Mouse (Mus musculus): ENCODE data around the gene Frmpd4. TPM values are rescaled to one million over a fixed set of nuclear protein-coding genes. Genes with fewer than 3 reads are reported as not detected.

Frmpd4 gene
- total and polyA plus RNA-seq, 3 experiments: not detected

- dilution Hi-C loops (cut with MboI; ENCODE audit: extremely low pct_ligation_motif_present, extremely low pct_unique_long_range_greater_than_20kb, low sequenced_read_pairs): no loop called here
- no peaks in the 10 kb centered on the region for H3K9me3 ChIP-seq (replicated peaks; ENCODE audit: low read length)
- H3K36me3 ChIP-seq (replicated peaks in 1 of 2; ENCODE audit: control insufficient read depth in 1 of 2, insufficient read depth in 1 of 2, low read length in 1 of 2): no peaks in the 10 kb centered on the region
These were observed 559.2 kb downstream of the Frmpd4 start for GRCm38 (mm10) chrX:168017792-168018191.

DNA sequence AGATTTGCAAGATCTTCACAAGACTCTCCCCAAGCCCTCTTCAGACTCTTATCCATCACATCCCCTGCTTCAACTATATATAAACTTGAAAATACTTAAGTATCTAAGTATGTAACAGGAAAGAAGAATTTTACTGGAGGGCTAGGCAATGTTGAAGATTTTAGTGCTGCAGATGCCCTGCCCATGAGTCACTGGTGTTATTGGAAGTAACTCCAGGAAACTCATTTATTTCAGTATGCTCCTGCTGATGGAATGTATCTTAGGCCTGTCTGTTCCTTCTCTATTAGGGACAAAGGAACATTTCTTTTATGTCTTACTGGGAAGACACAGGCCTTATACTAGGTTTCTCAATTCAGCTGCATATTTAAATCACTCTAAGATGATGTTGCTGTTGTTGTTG, 592.2 kb downstream of the Frmpd4 start:
- H3K4me1 ChIP-seq (ENCODE audit: control insufficient read depth in 1 of 2, insufficient read depth in 2 of 2): no peaks in the 10 kb centered on the region
- H3K9ac ChIP-seq (ENCODE audit: insufficient read depth, low read depth): no peak overlapping the region
- H3K27ac ChIP-seq (ENCODE audit: insufficient read depth, low read depth): no peak overlapping the region
- no peak overlapping the region for H3K4me2 ChIP-seq (ENCODE audit: insufficient read depth, low read depth, poor library complexity, severe bottlenecking)
- no peaks in the 10 kb centered on the region for H3K36me3 ChIP-seq (replicated peaks in 1 of 2; ENCODE audit: control insufficient read depth in 1 of 2, insufficient read depth in 1 of 2, low read length in 1 of 2)
- in situ Hi-C loops (cut with MboI; ENCODE audit: low pct_ligation_motif_present, low pct_unique_long_range_greater_than_20kb, low sequenced_read_pairs) (no loop called here), dilution Hi-C loops (cut with MboI; ENCODE audit: extremely low pct_ligation_motif_present, extremely low pct_unique_long_range_greater_than_20kb, low sequenced_read_pairs) (no loop called here)
- H3K9me3 ChIP-seq (replicated peaks; ENCODE audit: low read length): no peaks in the 10 kb centered on the region
- DNase-seq (ENCODE audit: extremely low read depth): no peak
- TF ChIP-seq PAX5 (IDR thresholded peaks at IDR 0.05; ENCODE audit: low read length): no peak
- TF ChIP-seq MYC (IDR thresholded peaks at IDR 0.05; ENCODE audit: low read depth, low read length): no peak
- no peak for TF ChIP-seq MAFK (IDR thresholded peaks at IDR 0.05; ENCODE audit: insufficient replicate concordance, low read length)
- no peak for TF ChIP-seq NRF1 (IDR thresholded peaks at IDR 0.05; ENCODE audit: low read depth, low read length)
- TF ChIP-seq MAX (IDR thresholded peaks at IDR 0.05; ENCODE audit: low read length): no peak
- TF ChIP-seq ZNF384 (IDR thresholded peaks at IDR 0.05; ENCODE audit: low read depth, low read length): no peak
- no peak for TF ChIP-seq MAZ (IDR thresholded peaks at IDR 0.05; ENCODE audit: low read depth, low read length)
- TF ChIP-seq CHD1 (IDR thresholded peaks at IDR 0.05; ENCODE audit: low read depth, low read length): no peak
- TF ChIP-seq KAT2A (IDR thresholded peaks at IDR 0.05; ENCODE audit: insufficient replicate concordance, low read length): no peak
- no peaks in the 10 kb centered on the region for H3K79me2 ChIP-seq (replicated peaks; ENCODE audit: control insufficient read depth, extremely low read depth, insufficient read depth, poor library complexity, severe bottlenecking)
- no peak overlapping the region for H3K4me3 ChIP-seq (replicated peaks in 1 of 3; ENCODE audit: low read depth in 2 of 3, low read length in 2 of 3, poor library complexity in 1 of 3)
- H3K27me3 ChIP-seq (replicated peaks): no peaks in the 10 kb centered on the region

More at GRCm38 (mm10) chrX:168017792-168018191, 559.2 kb downstream of the Frmpd4 start:
- in situ Hi-C loops (cut with MboI; ENCODE audit: low pct_ligation_motif_present, low pct_unique_long_range_greater_than_20kb, low sequenced_read_pairs): no loop called here
- Histone ChIP-seq H3K27me3 (replicated peaks) (no peaks in the 10 kb centered on the region), H3K4me1 (ENCODE audit: control insufficient read depth in 1 of 2, insufficient read depth in 2 of 2) (no peaks in the 10 kb centered on the region), H3K4me2 (ENCODE audit: insufficient read depth, low read depth, poor library complexity, severe bottlenecking) (no peak overlapping the region), H3K27ac (ENCODE audit: insufficient read depth, low read depth) (no peak overlapping the region), H3K4me3 (replicated peaks in 1 of 3; ENCODE audit: low read depth in 2 of 3, low read length in 2 of 3, poor library complexity in 1 of 3) (no peak overlapping the region), H3K79me2 (replicated peaks; ENCODE audit: control insufficient read depth, extremely low read depth, insufficient read depth, poor library complexity, severe bottlenecking) (no peaks in the 10 kb centered on the region), H3K9ac (ENCODE audit: insufficient read depth, low read depth) (no peak overlapping the region)
- TF ChIP-seq IRF4 (IDR thresholded peaks at IDR 0.05; ENCODE audit: low read depth, low read length): no peak
- TF ChIP-seq MAZ (IDR thresholded peaks at IDR 0.05; ENCODE audit: low read depth, low read length): no peak
- no peak for TF ChIP-seq SIN3A (IDR thresholded peaks at IDR 0.05; ENCODE audit: low read length)
- no peak for TF ChIP-seq ZMIZ1 (IDR thresholded peaks at IDR 0.05; ENCODE audit: low read depth, low read length)
- no peak for TF ChIP-seq ZNF384 (IDR thresholded peaks at IDR 0.05; ENCODE audit: low read depth, low read length)
- TF ChIP-seq MAFK (IDR thresholded peaks at IDR 0.05; ENCODE audit: insufficient replicate concordance, low read length): no peak
- no peak for TF ChIP-seq ZKSCAN1 (IDR thresholded peaks at IDR 0.05; ENCODE audit: borderline replicate concordance, low read depth, low read length)
- no peak for TF ChIP-seq CHD1 (IDR thresholded peaks at IDR 0.05; ENCODE audit: low read depth, low read length)
- TF ChIP-seq NRF1 (IDR thresholded peaks at IDR 0.05; ENCODE audit: low read depth, low read length): no peak
- no peak for TF ChIP-seq POLR2A (IDR thresholded peaks at IDR 0.05; ENCODE audit: low read depth, low read length)
- no peak for DNase-seq (ENCODE audit: extremely low read depth)

GRCm38 (mm10) chrX:167951207-167951606, 625.8 kb downstream of the Frmpd4 start:
- no peaks in the 10 kb centered on the region for H3K27me3 ChIP-seq (replicated peaks)
- H3K36me3 ChIP-seq (replicated peaks in 1 of 2; ENCODE audit: control insufficient read depth in 1 of 2, insufficient read depth in 1 of 2, low read length in 1 of 2): no peaks in the 10 kb centered on the region
- H3K79me2 ChIP-seq (replicated peaks; ENCODE audit: control insufficient read depth, extremely low read depth, insufficient read depth, poor library complexity, severe bottlenecking): no peaks in the 10 kb centered on the region
- no peak overlapping the region for H3K4me2 ChIP-seq (ENCODE audit: insufficient read depth, low read depth, poor library complexity, severe bottlenecking)
- H3K9me3 ChIP-seq (replicated peaks; ENCODE audit: low read length): no peaks in the 10 kb centered on the region
- TF ChIP-seq CHD1 (IDR thresholded peaks at IDR 0.05; ENCODE audit: low read depth, low read length) (no peak), USF1 (IDR thresholded peaks at IDR 0.05; ENCODE audit: low read depth, low read length) (no peak), JUN (IDR thresholded peaks at IDR 0.05; ENCODE audit: insufficient read depth, low read depth, low read length) (no peak), ELF1 (IDR thresholded peaks at IDR 0.05; ENCODE audit: low read depth, low read length) (no peak), IRF4 (IDR thresholded peaks at IDR 0.05; ENCODE audit: low read depth, low read length) (no peak), JUND (conservative IDR thresholded peaks at IDR 0.05; ENCODE audit: low read depth, low read length) (no peak), E2F4 (IDR thresholded peaks at IDR 0.05; ENCODE audit: insufficient replicate concordance, low read depth, low read length) (no peak), ZC3H11A (IDR thresholded peaks at IDR 0.05; ENCODE audit: low read depth, low read length) (no peak), ZMIZ1 (IDR thresholded peaks at IDR 0.05; ENCODE audit: low read depth, low read length) (no peak), KAT2A (IDR thresholded peaks at IDR 0.05; ENCODE audit: insufficient replicate concordance, low read length) (no peak)
- in situ Hi-C loops (cut with MboI; ENCODE audit: low pct_ligation_motif_present, low pct_unique_long_range_greater_than_20kb, low sequenced_read_pairs) (no loop called here), dilution Hi-C loops (cut with MboI; ENCODE audit: extremely low pct_ligation_motif_present, extremely low pct_unique_long_range_greater_than_20kb, low sequenced_read_pairs) (no loop called here)
- no peak for DNase-seq (ENCODE audit: extremely low read depth)
- H3K9ac ChIP-seq (ENCODE audit: insufficient read depth, low read depth): no peak overlapping the region
- no peak overlapping the region for H3K4me3 ChIP-seq (replicated peaks in 1 of 3; ENCODE audit: low read depth in 2 of 3, low read length in 2 of 3, poor library complexity in 1 of 3)
- no peaks in the 10 kb centered on the region for H3K4me1 ChIP-seq (ENCODE audit: control insufficient read depth in 1 of 2, insufficient read depth in 2 of 2)
- H3K27ac ChIP-seq (ENCODE audit: insufficient read depth, low read depth): no peak overlapping the region
